13 mouse cellular contexts compared by ENCODE assay signal in the genomic region with DNA sequence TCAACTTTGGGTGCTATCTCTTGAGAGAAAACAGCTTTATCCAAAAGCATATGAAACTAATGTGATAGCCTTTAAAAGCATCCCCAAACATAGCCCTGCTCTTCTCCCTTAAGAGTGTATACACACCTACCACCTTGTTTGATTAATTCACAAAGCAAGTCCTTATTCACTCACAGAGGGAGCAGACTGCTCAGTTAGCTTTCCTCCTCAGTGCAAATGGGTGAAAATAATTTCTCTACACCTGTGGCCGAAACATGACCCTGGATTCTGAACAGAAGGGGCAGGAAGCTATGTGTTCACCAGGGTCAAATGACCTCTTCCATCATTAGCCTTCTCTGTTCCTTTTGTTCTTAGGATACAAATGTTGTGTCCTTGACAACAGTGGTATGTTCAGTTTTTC.
"Had no signal": no experiment of that assay in that cellular context is flagged by ENCODE, and none has a peak within 500 bp of the region (broad histone marks: within the 10 kb centered on the region; RNA-seq: fewer than 3 reads in every experiment).

No protein-coding gene starts in this region.

- H3K4me2 ChIP-seq: kidney, embryonic 15.5 days; liver, embryonic 12.5 days; lung, embryonic 14.5 days; midbrain, embryonic 15.5 days; neural tube, embryonic 13.5 days had no signal

- H3K36me3 ChIP-seq: kidney, embryonic 15.5 days; liver, embryonic 12.5 days; midbrain, embryonic 10.5 days; midbrain, embryonic 15.5 days; neural tube, embryonic 13.5 days had no signal

- H3K27me3 ChIP-seq: kidney, embryonic 15.5 days; liver, embryonic 12.5 days; midbrain, embryonic 15.5 days; neural tube, embryonic 13.5 days had no signal

- H3K9me3 ChIP-seq: kidney, embryonic 15.5 days; liver, embryonic 12.5 days; midbrain, embryonic 10.5 days; midbrain, embryonic 15.5 days; neural tube, embryonic 13.5 days had no signal

- H3K27ac ChIP-seq: kidney, embryonic 15.5 days; liver, embryonic 12.5 days; midbrain, embryonic 10.5 days; midbrain, embryonic 15.5 days; neural tube, embryonic 13.5 days had no signal

- H3K9ac ChIP-seq: kidney, embryonic 15.5 days; liver, embryonic 12.5 days; lung, embryonic 14.5 days; midbrain, embryonic 15.5 days; neural tube, embryonic 13.5 days had no signal

- H3K4me3 ChIP-seq: kidney, embryonic 15.5 days; liver, embryonic 12.5 days; midbrain, embryonic 10.5 days; midbrain, embryonic 15.5 days; neural tube, embryonic 13.5 days had no signal

- DNase-seq: kidney, postnatal 14 days; left cerebral cortex, postnatal 4 days; lung, embryonic 14.5 days; lung, postnatal 10 days; lung, postnatal 4 days; right cerebral cortex, postnatal 14 days; thymus, adult 18-20 months; thymus, postnatal 14 days had no signal

- ATAC-seq: liver, embryonic 12.5 days; midbrain, embryonic 15.5 days had no signal

- H3K4me1 ChIP-seq: kidney, embryonic 15.5 days; liver, embryonic 12.5 days; midbrain, embryonic 15.5 days; neural tube, embryonic 13.5 days had no signal
